12 mouse cellular contexts compared by ENCODE assay signal in the genomic region with DNA sequence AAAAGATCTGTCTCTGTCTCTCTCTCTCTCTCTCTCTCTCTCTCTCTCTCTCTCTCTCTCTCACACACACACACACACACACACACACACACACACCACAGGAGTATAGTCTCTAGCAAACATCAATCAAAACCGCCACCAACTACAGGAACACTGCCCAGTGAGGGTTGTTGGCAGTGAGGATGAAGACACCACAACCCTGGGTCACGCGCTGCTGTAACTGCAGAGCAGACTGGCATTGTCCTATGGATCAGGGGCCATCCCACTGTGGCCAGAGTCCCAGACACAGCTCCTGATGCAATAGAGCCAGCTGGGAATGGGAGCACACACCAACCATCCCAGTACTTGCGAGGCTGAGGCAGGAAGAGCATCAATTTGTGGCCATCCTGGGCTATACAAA.
DNase-seq lines count a peak whose midpoint lies in the region; ATAC-seq and TF ChIP-seq lines count a peak whose summit lies in the region.
"Had no signal": no experiment of that assay in that cellular context is flagged by ENCODE, and none has a peak within 500 bp of the region (broad histone marks: within the 10 kb centered on the region; RNA-seq: fewer than 3 reads in every experiment).

No protein-coding gene starts in this region.

- TF ChIP-seq CTCF in lung, embryonic 14.5 days (IDR thresholded peaks at IDR 0.05; ENCODE audit: low read depth) = no peak
- no peak for TF ChIP-seq CTCF in brain, embryonic 14.5 days (IDR thresholded peaks at IDR 0.05; ENCODE audit: borderline replicate concordance, extremely low read depth, insufficient read depth, insufficient read length)
- no peak for TF ChIP-seq CTCF in heart, postnatal 0 days (IDR thresholded peaks at IDR 0.05; ENCODE audit: low read depth)

- H3K4me1 ChIP-seq in heart, embryonic 13.5 days = peaks cover 56% of the 10 kb centered on the region
- H3K4me1 ChIP-seq in lung, embryonic 14.5 days (ENCODE audit: insufficient read depth) = peaks cover 9% of the 10 kb centered on the region; the same call in 1 of the 2 replicates
- H3K4me1 ChIP-seq in heart, postnatal 0 days (ENCODE audit: control insufficient read depth, insufficient read depth) = peaks cover 27% of the 10 kb centered on the region
- H3K4me1 ChIP-seq: megakaryocyte, embryonic 14.5 days had no signal

- TF ChIP-seq POLR2A in brain, embryonic 14.5 days (IDR thresholded peaks at IDR 0.05; ENCODE audit: borderline replicate concordance, extremely low read depth, insufficient read depth, insufficient read length, poor library complexity, severe bottlenecking) = no peak

- H3K27me3 ChIP-seq in heart, embryonic 13.5 days (replicated peaks) = no peaks in the 10 kb centered on the region
- no peaks in the 10 kb centered on the region for H3K27me3 ChIP-seq in lung, embryonic 14.5 days (ENCODE audit: insufficient read depth, low read length)
- H3K27me3 ChIP-seq in heart, postnatal 0 days (ENCODE audit: control insufficient read depth, insufficient read depth, low read length) = no peaks in the 10 kb centered on the region
- H3K27me3 ChIP-seq: megakaryocyte, embryonic 14.5 days had no signal

- no peak for TF ChIP-seq EP300 in heart, postnatal 0 days (IDR thresholded peaks at IDR 0.05; ENCODE audit: low read depth)

- DNase-seq in heart, postnatal 4 days = no peak
- DNase-seq in lung, embryonic 14.5 days = no peak
- DNase-seq in lung, postnatal 10 days = no peak
- DNase-seq in brain, embryonic 14.5 days (ENCODE audit: low read depth) = peak; percentile 37
- no peak for DNase-seq in heart, postnatal 0 days (ENCODE audit: low spot score)
- DNase-seq in urinary bladder, postnatal 25 days (ENCODE audit: low spot score) = no peak
- DNase-seq: cerebellum, postnatal 14 days; gastrocnemius, postnatal 36 days; thymus, postnatal 36 days had no signal

- WGBS in heart, embryonic 13.5 days = 77% methylated on average over 4 of the region's 4 CpGs
- 77% methylated on average over 4 of the region's 4 CpGs for WGBS in lung, embryonic 14.5 days
- WGBS in heart, postnatal 0 days = 71% methylated on average over 4 of the region's 4 CpGs

- H3K9ac ChIP-seq in heart, embryonic 13.5 days = no peak overlapping the region
- H3K9ac ChIP-seq in lung, embryonic 14.5 days = no peak overlapping the region
- H3K9ac ChIP-seq in heart, postnatal 0 days (replicated peaks; ENCODE audit: low read depth, low read length) = no peak overlapping the region

- H3K27ac ChIP-seq in heart, embryonic 13.5 days (replicated peaks) = peak overlapping the region; percentile 86; the same call in 1 of the 2 replicates
- peak overlapping the region; percentile 18; the same call in 1 of the 2 replicates for H3K27ac ChIP-seq in lung, embryonic 14.5 days (ENCODE audit: low read depth)
- peak overlapping the region; percentile 8; the same call in 1 of the 2 replicates for H3K27ac ChIP-seq in heart, postnatal 0 days (ENCODE audit: low read depth)

- no peaks in the 10 kb centered on the region for H3K36me3 ChIP-seq in heart, embryonic 13.5 days
- no peaks in the 10 kb centered on the region for H3K36me3 ChIP-seq in lung, embryonic 14.5 days (ENCODE audit: insufficient read depth)
- no peaks in the 10 kb centered on the region; the same call in 1 of the 2 replicates for H3K36me3 ChIP-seq in heart, postnatal 0 days (replicated peaks; ENCODE audit: control insufficient read depth, insufficient read depth, low read length)

- H3K9me3 ChIP-seq in heart, embryonic 13.5 days = no peaks in the 10 kb centered on the region
- H3K9me3 ChIP-seq in lung, embryonic 14.5 days (ENCODE audit: low read depth, low read length) = no peaks in the 10 kb centered on the region
- no peaks in the 10 kb centered on the region for H3K9me3 ChIP-seq in heart, postnatal 0 days (replicated peaks; ENCODE audit: control insufficient read depth, low read length)

- H3K4me3 ChIP-seq in heart, embryonic 13.5 days = no peak overlapping the region
- no peak overlapping the region for H3K4me3 ChIP-seq in lung, embryonic 14.5 days (ENCODE audit: low read depth, low read length)
- H3K4me3 ChIP-seq in heart, postnatal 0 days (ENCODE audit: low read depth, low read length) = no peak overlapping the region
- H3K4me3 ChIP-seq: megakaryocyte, embryonic 14.5 days had no signal

- ATAC-seq in heart, embryonic 13.5 days (ENCODE audit: extremely low read depth, insufficient number of reproducible peaks, low FRiP score, low TSS enrichment) = no peak
- ATAC-seq in lung, embryonic 14.5 days (ENCODE audit: insufficient read depth) = 0 out of 2 replicates have a peak, but pooled peaks have one; percentile 28
- ATAC-seq in heart, postnatal 0 days (ENCODE audit: insufficient read depth, low read depth) = no peak

- peak overlapping the region; percentile 55; the same call in 1 of the 2 replicates for H3K4me2 ChIP-seq in heart, embryonic 13.5 days
- no peak overlapping the region for H3K4me2 ChIP-seq in lung, embryonic 14.5 days
- H3K4me2 ChIP-seq in heart, postnatal 0 days (ENCODE audit: low read depth, low read length) = no peak overlapping the region; the same call in 1 of the 2 replicates
- H3K4me2 ChIP-seq: liver, embryonic 11.5 days had no signal

Comparison
In these comparisons a context has a peak if more than half of its experiments do, and no peak if none do; other contexts are left out.
1. H3K27ac ChIP-seq: peak in every context shown above with its lines; median percentile 86 in heart, embryonic 13.5 days; 18 in lung, embryonic 14.5 days; 8 in heart, postnatal 0 days.